Mouse (Mus musculus) heart, embryonic 15.5 days (tissue): ENCODE results near the gene Ppm1h. TPM values are rescaled to one million over a fixed set of nuclear protein-coding genes. Genes with fewer than 3 reads are reported as not detected.

Source experiments
- ATAC-seq: fragments of 200-750 bp; cut with Nextera tagmentation; replicated peaks from 2 replicates; pipeline ENCODE4 v1.8.0; 2017; ENCODE audit warnings: low read depth, moderate TSS enrichment; ENCODE audit not compliant: insufficient number of reproducible peaks, insufficient read depth, low FRiP score
- H3K27ac ChIP-seq: fragments of 300-500 bp; sonication (generic); 2 replicates; pipeline ENCODE4 v1.5.1; 2015; ENCODE audit warnings: mild to moderate bottlenecking, inconsistent platforms
- H3K27me3 ChIP-seq: fragments of 300-500 bp; sonication (generic); 2 replicates; pipeline ENCODE4 v1.6.1; 2015; ENCODE audit warnings: inconsistent platforms
- H3K36me3 ChIP-seq: fragments of 300-500 bp; sonication (generic); 2 replicates; pipeline ENCODE4 v1.6.1; 2015; ENCODE audit warnings: mild to moderate bottlenecking, inconsistent platforms
- H3K4me1 ChIP-seq: fragments of 300-500 bp; sonication (generic); replicated peaks from 2 replicates; pipeline ENCODE4 v1.6.1; 2015; ENCODE audit warnings: inconsistent platforms
- H3K4me2 ChIP-seq: fragments of 300-500 bp; sonication (generic); 2 replicates; pipeline ENCODE4 v1.6.1; 2015; ENCODE audit warnings: inconsistent platforms, mild to moderate bottlenecking, moderate library complexity
- H3K4me3 ChIP-seq: fragments of 300-500 bp; sonication (generic); 2 replicates; pipeline ENCODE4 v1.5.1; 2015; ENCODE audit warnings: mild to moderate bottlenecking, inconsistent platforms
- H3K9ac ChIP-seq: fragments of 300-500 bp; sonication (generic); 2 replicates; pipeline ENCODE4 v1.6.1; 2015; ENCODE audit warnings: mild to moderate bottlenecking, inconsistent platforms
- H3K9me3 ChIP-seq: fragments of 300-500 bp; sonication (generic); replicated peaks from 2 replicates; pipeline ENCODE4 v1.6.1; 2016; ENCODE audit warnings: inconsistent platforms
- WGBS: fragments of 180-500 bp; shearing (Covaris S2); methylation state at CpG from one replicate; pipeline ENCODE4 v1.1.7; 2015; ENCODE audit warnings: mixed read lengths; 5-methylcytosine and 5-hydroxymethylcytosine counted together
- polyA plus RNA-seq: library from polyadenylated mRNA; unstranded; fragments of >200 nt; fragmentation: Nextera tagmentation; extraction: Ambion mirVana; gene quantifications from 2 replicates; pipeline ENCODE4 v1.2.1, GENCODE M21; 2015

Gene Ppm1h
- polyA plus RNA-seq, 1 experiment from 2014 or later = 4.2 TPM

DNA sequence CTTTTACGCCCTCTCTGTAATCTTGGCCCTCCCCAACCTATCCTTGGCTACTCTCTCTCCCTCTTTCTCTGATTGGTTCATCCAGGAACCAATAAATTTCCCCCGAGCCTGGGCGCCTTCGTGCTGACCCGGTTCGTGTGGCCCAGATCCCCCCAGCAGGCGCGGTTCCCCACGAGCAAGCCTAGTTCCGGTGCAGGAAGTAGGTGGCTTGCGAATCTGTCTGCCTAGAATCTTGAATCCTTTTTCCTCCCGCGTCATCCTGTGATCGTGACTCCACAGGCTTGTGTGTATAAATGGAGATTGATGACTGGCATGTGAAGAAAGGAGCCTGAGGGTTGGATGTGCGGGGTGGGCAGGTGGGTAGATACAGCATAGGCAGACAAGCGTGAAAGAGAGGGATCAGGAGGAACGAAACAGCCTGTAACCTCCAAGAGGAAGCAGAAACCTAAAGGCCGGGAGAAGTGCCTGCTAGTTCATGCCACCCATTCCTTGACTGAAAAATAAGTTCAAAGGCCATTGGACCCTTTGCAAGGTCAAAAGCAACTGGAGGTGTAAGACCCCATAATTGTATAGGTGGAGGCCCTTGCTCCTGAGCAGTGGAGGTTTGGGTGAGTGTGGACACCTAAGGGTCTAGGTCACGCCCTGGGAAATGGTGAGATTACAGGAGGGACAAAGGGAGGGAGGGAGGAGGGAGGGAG is 2.0 kb downstream of the Ppm1h start:
- Histone ChIP-seq H3K36me3 (no peaks in the 10 kb centered on the region), H3K9ac (peak overlapping the region; percentile 41), H3K4me1 (peaks cover 15% of the 10 kb centered on the region), H3K9me3 (no peaks in the 10 kb centered on the region), H3K27ac (no peak overlapping the region), H3K4me2 (peak overlapping the region; percentile 99), H3K4me3 (peak overlapping the region; percentile 92), H3K27me3 (no peaks in the 10 kb centered on the region)
- whole genome bisulfite sequencing = 7% methylated on average over 18 of the region's 19 CpGs
- ATAC-seq = no peak

DNA sequence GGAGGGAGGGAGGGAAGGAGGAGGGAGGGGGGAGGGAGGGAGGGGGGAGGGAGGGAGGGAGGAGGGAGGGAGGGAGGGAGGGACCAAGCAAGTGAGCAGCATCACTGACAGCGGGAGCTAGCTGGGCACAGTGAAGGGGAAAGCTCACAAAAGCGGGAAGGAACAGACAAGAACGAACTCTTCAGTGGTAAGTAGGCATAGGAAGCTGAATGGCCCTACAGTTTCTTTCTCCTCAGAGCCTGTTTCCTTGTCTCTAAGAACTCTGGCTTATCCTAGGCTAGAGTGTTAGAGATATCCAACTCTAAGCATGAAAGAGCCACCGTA is 2.5 kb downstream of the Ppm1h start:
- Histone ChIP-seq H3K27me3 (no peaks in the 10 kb centered on the region), H3K27ac (no peak overlapping the region), H3K4me2 (no peak overlapping the region), H3K4me1 (peaks cover 15% of the 10 kb centered on the region), H3K4me3 (no peak overlapping the region), H3K9me3 (no peaks in the 10 kb centered on the region), H3K9ac (no peak overlapping the region), H3K36me3 (no peaks in the 10 kb centered on the region)
- 46% methylated on average over 4 of the region's 4 CpGs for WGBS
- ATAC-seq = no peak

DNA sequence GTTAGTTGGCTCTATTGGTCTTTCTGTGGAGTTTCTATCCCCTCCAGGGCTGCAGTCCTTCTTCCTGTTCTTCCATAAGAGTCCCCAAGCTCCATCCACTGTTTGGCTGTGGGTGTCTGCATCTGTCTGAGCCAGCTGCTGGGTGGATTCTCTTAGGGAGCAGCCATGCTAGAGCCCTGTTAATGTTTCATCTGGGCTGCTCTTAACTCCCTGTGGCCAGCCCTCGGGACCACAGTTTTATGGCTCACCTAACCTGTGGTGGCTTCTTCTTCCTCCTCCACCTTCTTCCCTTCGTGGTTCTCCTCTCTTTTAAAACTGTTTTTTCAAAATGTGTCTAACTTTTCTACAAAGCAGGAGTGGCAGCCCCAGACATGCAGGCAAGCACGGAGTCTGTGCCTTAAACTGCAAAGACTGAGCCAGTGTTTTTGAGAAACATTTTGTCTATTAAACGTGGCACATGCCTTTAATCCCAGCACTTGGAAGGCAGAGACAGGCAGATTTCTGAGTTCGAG is 5.3 kb downstream of the Ppm1h start:
- no peak overlapping the region for H3K9ac ChIP-seq
- H3K27me3 ChIP-seq = no peaks in the 10 kb centered on the region
- ATAC-seq = no peak
- H3K36me3 ChIP-seq = no peaks in the 10 kb centered on the region
- no peak overlapping the region for H3K4me3 ChIP-seq
- 74% methylated on average over 5 of the region's 5 CpGs for WGBS
- H3K9me3 ChIP-seq = no peaks in the 10 kb centered on the region
- H3K27ac ChIP-seq = no peak overlapping the region
- H3K4me2 ChIP-seq = no peak overlapping the region
- peaks cover 13% of the 10 kb centered on the region for H3K4me1 ChIP-seq

GRCm38 (mm10) chr10:122685297-122685696 is 6.7 kb downstream of the Ppm1h start:
- Histone ChIP-seq H3K9ac (no peak overlapping the region), H3K27me3 (no peaks in the 10 kb centered on the region), H3K36me3 (no peaks in the 10 kb centered on the region), H3K9me3 (no peaks in the 10 kb centered on the region), H3K4me1 (peaks cover 4% of the 10 kb centered on the region), H3K27ac (no peak overlapping the region), H3K4me3 (no peak overlapping the region), H3K4me2 (no peak overlapping the region)
- no peak for ATAC-seq
- 50% methylated on average over 1 of the region's 1 CpGs for WGBS

- Histone ChIP-seq H3K27me3 (no peaks in the 10 kb centered on the region), H3K36me3 (no peaks in the 10 kb centered on the region), H3K4me1 (no peaks in the 10 kb centered on the region), H3K9ac (no peak overlapping the region), H3K4me3 (no peak overlapping the region), H3K4me2 (no peak overlapping the region), H3K27ac (no peak overlapping the region), H3K9me3 (no peaks in the 10 kb centered on the region)
- 90% methylated on average over 19 of the region's 19 CpGs for WGBS
- no peak for ATAC-seq
Measured at GRCm38 (mm10) chr10:122685836-122686531, 7.4 kb downstream of the Ppm1h start.

DNA sequence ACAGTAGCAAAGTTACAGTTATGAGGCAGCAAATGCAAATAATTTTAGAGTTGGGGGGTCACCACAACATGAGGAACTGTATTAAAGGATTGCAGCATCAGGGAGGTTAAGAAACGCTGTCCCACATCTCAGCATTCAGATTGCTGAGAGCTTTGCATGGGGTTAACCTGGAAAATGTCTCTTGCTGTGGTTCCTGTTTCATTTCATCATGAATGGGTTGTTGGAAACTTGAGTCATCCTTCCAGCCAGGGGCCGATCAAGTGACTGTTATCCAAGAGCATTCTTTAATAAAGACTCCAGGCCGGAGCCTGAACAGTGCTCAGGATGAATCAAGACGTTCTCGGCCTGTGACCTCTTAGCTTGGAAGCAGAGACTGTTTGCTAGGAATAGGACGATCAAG is 12.1 kb downstream of the Ppm1h start:
- Histone ChIP-seq H3K4me3 (no peak overlapping the region), H3K4me2 (no peak overlapping the region), H3K27ac (no peak overlapping the region), H3K9me3 (no peaks in the 10 kb centered on the region), H3K36me3 (no peaks in the 10 kb centered on the region), H3K27me3 (no peaks in the 10 kb centered on the region), H3K9ac (no peak overlapping the region), H3K4me1 (0 out of 2 replicates have a peak, but pooled peaks cover 3% of the 10 kb centered on the region)
- no peak for ATAC-seq
- WGBS = 80% methylated on average over 6 of the region's 6 CpGs

DNA sequence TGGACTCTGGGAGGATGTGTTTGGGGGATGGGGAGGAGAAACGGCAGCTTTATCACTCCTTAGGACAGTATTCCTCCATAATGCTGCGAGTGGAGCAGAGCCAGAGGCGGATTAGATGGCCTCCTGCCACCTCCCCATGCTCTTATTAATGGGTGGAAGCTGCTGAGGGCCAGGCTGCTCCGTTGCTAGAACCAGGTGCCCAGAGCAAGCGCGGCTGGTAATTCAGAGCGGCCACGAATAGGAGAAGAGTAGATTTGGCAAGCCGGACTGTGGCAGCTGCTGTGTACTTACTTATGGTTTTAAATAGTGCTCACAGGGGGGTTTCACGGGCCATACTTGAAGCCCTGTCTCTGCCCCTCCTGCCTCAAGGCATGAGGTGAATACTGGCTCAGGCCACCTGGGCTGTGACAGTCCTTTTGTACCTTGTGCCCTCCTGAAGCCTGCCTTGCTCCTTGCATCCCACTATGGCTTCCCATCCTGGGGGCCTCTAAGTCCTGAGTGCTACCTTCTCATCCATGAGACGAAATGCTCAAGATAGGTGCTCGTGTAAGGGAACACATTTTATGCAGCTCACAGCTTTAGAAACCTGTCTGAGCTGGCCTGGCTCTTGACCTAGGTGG is 14.7 kb downstream of the Ppm1h start:
- Histone ChIP-seq H3K4me3 (no peak overlapping the region), H3K9ac (no peak overlapping the region), H3K36me3 (no peaks in the 10 kb centered on the region), H3K27ac (no peak overlapping the region), H3K4me1 (0 out of 2 replicates have a peak, but pooled peaks cover 3% of the 10 kb centered on the region), H3K4me2 (no peak overlapping the region), H3K27me3 (no peaks in the 10 kb centered on the region), H3K9me3 (no peaks in the 10 kb centered on the region)
- 67% methylated on average over 12 of the region's 12 CpGs for WGBS
- ATAC-seq = no peak

DNA sequence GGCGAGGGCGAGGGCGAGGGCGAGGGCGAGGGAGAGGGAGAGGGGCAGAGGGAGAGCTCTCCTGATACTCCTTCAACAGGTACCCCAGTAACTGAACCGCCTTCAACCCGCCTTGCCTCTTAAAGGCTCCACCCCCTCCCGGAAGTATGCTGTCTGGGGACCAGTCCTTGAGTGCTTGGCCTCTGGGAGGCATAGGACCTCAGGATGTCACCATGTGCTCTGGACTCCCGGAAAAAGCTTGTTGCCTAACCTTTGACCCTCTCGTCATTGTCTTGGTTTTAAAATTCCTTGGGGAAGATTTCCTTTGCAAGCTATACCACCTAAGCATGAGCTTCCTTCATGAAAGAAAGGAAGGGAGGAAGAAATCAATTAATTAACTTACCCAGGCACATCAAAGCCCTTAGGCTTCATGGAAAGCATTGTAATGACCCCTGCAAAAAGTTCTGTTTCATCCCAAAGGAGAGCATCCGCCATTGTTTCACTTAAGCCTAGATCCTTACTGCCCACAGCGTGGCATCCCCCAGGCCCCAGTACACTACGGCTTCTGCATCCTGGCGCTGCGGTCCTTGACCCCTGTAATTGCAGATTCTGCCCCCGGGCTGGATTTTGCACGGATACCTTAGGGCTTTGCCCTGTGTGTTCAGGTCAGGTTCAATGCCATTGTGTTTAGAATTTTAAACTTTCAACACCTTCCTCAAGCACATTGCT is 15.5 kb downstream of the Ppm1h start:
- no peaks in the 10 kb centered on the region for H3K36me3 ChIP-seq
- no peak overlapping the region for H3K9ac ChIP-seq
- 0 out of 2 replicates have a peak, but pooled peaks cover 3% of the 10 kb centered on the region for H3K4me1 ChIP-seq
- no peak overlapping the region for H3K4me3 ChIP-seq
- no peak; the same call in 1 of the 2 replicates for ATAC-seq
- no peaks in the 10 kb centered on the region for H3K9me3 ChIP-seq
- no peak overlapping the region for H3K4me2 ChIP-seq
- no peaks in the 10 kb centered on the region for H3K27me3 ChIP-seq
- WGBS = 72% methylated on average over 16 of the region's 17 CpGs
- no peak overlapping the region for H3K27ac ChIP-seq

- 87% methylated on average over 1 of the region's 1 CpGs for WGBS
- Histone ChIP-seq H3K4me2 (no peak overlapping the region), H3K4me3 (no peak overlapping the region), H3K9me3 (no peaks in the 10 kb centered on the region), H3K9ac (no peak overlapping the region), H3K36me3 (no peaks in the 10 kb centered on the region), H3K27ac (no peak overlapping the region), H3K4me1 (0 out of 2 replicates have a peak, but pooled peaks cover 5% of the 10 kb centered on the region), H3K27me3 (no peaks in the 10 kb centered on the region)
- ATAC-seq = no peak
Measured at GRCm38 (mm10) chr10:122696335-122696734, 17.8 kb downstream of the Ppm1h start.

- H3K27me3 ChIP-seq = no peaks in the 10 kb centered on the region
- 0 out of 2 replicates have a peak, but pooled peaks cover 2% of the 10 kb centered on the region for H3K4me1 ChIP-seq
- H3K9me3 ChIP-seq = no peaks in the 10 kb centered on the region
- H3K27ac ChIP-seq = no peak overlapping the region
- H3K4me2 ChIP-seq = no peak overlapping the region
- no peak overlapping the region for H3K4me3 ChIP-seq
- ATAC-seq = no peak
- WGBS = 86% methylated on average over 5 of the region's 5 CpGs
- no peaks in the 10 kb centered on the region for H3K36me3 ChIP-seq
- H3K9ac ChIP-seq = no peak overlapping the region
Measured at GRCm38 (mm10) chr10:122698347-122698746, 19.8 kb downstream of the Ppm1h start.

- H3K9ac ChIP-seq = no peak overlapping the region
- no peak overlapping the region for H3K4me3 ChIP-seq
- WGBS = 82% methylated on average over 5 of the region's 5 CpGs
- 0 out of 2 replicates have a peak, but pooled peaks cover 2% of the 10 kb centered on the region for H3K4me1 ChIP-seq
- H3K4me2 ChIP-seq = no peak overlapping the region
- H3K27ac ChIP-seq = no peak overlapping the region
- no peaks in the 10 kb centered on the region for H3K36me3 ChIP-seq
- no peaks in the 10 kb centered on the region for H3K9me3 ChIP-seq
- ATAC-seq = no peak
- H3K27me3 ChIP-seq = no peaks in the 10 kb centered on the region
Measured at GRCm38 (mm10) chr10:122704901-122705300, 26.3 kb downstream of the Ppm1h start.
